Mouse (Mus musculus) testis, postnatal 14 days (tissue): ENCODE results near the gene Map2k7.

ENCODE experiments used
- DNase-seq: peaks from one replicate; pipeline ENCODE4 v3.0.0; 2021; ENCODE audit warnings: low spot score

The Map2k7 gene

DNA sequence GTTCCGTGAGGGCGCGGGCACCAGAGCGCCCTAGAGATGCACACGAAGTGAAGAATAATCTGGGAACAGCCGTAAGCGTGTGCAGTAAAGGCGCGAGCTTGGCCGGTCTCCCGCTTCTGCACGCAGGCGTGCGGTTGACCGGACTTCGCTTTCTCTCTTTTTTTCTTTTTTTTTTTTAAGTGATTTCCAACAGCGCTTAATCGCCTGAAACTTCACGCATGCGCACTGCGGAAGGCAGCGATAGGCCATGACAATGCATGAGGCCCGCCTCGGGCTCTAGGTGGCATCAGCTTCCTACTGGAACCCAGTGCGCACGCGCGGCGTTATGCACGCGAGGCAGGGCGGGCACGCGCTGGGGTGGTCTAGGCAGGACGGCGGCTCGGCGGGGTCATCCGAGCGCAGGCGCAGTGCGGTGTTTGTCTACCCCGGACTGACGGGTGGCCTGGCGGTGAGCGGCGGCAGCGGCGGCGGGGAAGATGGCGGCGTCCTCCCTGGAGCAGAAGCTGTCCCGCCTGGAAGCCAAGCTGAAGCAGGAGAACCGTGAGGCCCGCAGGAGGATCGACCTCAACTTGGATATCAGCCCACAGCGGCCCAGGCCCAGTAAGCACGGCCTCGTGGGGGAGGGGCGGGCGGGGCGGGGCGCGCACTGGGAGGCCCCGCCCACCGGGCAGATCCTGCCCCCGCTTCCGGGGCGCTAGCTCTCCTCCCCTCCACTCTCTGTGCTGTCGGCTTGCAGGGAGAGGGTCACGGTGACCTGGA, at the start of gene Map2k7, which contains the start of gene Gm49320:
TSS of gene Map2k7 (plus strand) at position 307 of the 759 bp plus-strand sequence.
TSS of gene Gm49320 (plus strand) at position 432 of the 759 bp plus-strand sequence.
- DNase-seq, result peak; percentile 100

DNA sequence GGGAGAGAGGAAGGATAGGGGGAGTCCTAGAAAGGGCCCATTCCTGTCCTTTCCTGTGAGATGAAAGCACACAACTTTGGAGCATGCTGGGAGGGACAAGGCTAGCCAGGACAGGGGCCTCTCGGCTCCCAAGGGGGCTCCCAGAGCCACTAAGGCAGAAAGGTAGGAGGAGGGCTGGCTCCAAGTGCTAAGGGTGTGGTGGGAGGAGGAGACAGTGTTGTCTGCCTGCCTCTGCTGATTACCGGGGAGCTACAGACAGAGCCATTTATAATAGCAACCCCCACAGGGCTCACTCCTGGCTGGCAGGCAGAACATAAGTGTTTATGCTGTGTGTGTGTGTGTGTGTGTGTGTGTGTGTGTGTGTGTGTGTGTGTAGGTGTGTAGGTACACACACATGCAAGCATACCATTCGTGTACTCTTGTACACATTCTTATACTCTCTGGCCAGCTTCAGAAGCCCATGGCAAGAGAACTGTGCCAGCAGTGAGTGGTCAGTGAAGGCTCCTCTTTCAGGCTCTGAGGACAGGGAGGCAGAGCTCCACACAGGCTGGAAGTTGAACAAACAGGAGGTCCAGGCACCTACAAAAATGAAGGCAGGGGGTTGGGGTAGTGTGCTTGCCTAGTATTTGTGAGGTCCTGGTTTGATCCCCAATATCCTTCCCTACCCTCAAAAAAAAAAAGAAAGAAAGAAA, 49.4 kb upstream of the Map2k7 start:
- DNase-seq, result no peak

DNA sequence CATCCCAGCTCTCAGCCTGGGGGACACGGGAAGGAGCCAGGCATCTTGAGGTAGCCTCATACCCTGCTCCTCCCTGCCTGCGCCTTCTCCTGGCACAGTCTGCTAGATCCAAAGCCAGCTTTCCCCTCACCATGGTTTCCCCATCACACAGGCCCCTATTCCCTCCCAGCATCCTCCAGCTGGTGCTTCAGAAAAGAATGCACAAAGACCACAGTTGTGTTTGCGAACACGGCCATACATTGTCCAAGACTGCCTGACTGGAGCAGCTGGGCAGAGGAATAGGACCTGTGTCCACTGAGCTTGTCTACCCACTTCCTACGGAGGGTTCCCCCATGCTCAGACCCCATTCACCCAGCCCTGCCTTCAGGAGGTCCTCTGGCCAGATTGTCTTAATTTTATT, 46.2 kb upstream of the Map2k7 start:
- no peak for DNase-seq

DNA sequence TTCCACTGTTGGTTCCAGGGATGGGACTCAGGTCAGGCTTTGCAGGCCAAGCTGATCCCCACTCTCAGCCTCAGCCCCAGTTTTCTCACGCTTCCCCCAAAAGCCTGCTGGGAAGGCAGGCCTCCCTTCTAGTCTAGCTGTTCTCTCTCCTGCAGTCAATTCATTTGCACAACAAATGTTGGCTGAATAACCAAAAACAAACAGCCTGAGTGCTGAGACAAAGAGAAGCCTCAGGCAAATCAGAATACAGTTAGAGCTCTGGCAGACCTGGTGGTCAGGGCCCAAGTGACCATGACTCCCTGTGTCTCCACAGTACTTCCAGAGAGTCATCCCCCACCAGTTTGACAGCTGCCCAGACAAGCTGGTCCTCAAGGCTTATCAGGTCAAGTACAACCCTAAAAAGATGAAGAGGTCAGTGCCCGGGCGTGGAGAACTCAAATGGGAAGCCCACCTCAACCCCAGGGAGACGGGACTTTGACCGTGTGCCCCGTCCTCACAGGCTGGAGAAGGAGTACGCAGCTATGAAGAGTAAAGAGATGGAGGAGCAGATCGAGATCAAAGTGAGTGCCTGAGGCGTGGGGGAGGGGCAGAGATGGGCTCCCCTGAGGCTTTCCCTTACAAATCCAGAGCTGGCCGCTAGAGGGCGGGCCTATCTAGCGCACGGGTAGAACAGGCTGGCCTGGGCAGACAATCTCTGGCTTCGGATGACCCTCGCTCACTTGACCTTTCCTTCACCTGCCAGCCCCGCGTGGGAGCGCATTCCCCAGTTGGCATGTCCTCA, 45.5 kb upstream of the Map2k7 start:
- peak; percentile 75 for DNase-seq

DNA sequence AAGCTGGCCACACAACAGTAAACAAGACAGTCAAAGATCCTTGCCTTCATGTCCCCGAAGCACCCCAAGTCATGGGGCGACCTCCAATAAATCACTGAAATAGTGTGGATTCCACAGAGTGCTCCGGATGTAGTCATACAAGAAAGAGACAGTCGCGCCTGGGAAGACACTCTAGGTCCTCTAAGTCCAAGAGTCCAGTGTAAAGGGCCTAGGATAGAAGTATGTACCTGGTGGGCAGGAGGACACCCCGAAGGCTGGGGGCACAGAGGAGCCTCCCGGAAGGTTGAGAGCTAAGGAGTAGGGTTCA, 45.0 kb upstream of the Map2k7 start:
- DNase-seq, result no peak

DNA sequence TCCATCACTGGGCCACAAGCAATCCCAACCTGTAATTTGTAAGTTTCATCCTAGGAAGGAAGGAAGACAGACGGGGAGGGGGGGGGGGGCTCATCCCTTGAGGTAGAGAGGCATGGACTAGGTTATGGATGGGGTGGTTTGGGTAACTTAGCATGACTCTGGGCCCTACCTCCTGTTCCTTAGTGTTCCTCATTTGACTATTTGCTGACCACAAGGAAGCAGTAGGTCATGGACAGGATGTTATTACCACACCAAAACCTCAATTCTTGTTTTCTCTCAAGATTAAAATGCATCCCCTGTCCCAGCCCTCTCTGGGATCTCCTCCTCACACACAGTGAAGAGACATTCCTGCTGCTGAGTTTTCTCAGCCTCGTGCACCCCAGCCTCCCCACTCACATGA, 37.2 kb upstream of the Map2k7 start:
- no peak for DNase-seq

DNA sequence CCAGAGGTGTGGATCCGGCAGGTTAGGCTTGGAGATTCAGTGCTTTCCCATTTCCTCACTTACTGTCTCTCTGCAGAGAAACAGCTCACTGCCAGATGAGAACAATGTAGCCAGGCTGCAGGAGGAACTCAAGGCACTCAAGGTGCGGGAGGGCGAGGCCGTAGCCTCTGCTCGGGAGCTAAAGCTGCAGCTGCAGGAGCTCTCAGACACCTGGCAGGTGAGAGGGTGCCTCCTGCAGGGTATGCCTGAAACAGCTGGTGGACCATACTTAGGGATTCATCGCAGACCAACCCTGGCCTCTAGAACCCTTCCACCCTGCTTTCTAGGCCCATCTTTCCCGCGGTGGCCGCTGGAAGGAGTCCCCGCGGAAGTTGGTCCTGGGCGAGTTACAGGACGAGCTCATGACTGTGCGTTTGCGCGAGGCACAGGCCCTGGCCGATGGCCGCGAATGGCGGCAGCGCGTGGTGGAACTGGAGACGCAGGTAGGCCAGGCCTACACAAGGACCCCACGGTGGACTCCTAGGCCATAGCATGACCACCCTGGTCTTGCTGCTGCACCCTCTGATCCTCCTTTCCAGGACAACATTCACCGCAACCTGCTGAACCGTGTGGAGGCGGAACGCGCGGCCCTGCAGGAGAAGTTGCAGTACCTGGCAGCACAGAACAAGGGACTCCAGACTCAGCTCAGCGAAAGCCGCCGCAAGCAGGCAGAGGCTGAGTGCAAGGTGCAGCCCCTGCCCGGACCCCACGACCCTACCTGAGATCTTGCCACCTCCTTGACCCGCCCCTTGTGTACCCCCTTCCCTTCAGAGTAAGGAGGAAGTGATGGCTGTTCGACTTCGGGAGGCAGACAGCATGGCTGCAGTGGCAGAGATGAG, 33.1 kb upstream of the Map2k7 start:
- DNase-seq, result peak; percentile 82

DNA sequence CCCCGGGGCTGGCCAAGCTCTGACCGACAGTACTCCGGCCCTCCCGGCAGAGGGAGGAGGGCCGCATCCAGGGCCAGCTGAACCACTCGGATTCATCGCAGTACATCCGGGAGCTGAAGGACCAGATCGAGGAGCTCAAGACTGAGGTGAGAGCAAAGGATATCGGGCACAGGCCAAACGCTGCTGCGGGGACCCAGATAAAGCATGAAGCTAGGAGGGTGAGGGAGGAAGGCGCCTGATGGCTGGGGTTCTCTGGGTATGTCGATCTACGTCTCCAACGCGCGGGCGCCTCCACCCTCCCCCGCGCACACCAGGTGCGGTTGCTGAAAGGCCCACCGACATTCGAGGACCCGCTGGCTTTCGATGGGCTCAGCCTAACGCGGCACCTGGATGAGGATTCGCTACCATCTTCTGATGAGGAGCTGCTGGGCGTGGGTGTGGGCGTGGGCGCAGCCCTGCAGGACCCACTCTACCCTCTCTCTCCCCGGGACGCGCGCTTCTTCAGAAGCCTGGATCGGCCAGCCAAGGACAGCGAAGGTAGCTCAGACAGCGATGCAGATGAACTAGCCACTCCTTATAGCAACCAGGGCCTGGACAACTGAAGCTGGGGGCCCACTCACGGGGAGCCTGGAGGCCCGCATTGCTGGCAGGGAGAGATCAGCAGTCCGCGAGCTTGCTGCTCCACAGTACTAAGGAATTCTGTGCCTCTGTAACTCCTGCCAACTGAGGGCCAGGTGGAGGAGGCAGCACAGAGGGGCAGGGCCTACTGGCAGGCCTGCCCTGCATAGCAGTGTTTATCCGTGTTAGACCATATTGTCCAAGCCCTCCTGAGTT, 32.1 kb upstream of the Map2k7 start:
- no peak for DNase-seq

DNA sequence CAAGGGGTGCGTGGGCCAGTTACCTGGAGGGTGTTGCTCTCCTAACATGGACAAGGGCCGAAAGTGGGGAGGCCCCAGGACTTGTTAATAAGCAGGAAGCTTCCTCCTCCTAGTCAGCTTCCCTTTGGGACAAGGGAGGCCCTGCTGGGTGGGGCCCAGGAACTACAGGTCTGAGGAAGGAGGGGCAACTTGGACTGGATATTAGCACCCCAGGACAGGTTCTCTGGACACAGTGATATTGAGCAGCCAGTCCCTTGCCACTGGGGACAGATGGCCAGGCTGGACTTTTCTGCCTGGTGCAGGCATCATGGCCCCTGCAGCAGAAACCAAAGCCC, 31.6 kb upstream of the Map2k7 start:
- DNase-seq, result no peak

DNA sequence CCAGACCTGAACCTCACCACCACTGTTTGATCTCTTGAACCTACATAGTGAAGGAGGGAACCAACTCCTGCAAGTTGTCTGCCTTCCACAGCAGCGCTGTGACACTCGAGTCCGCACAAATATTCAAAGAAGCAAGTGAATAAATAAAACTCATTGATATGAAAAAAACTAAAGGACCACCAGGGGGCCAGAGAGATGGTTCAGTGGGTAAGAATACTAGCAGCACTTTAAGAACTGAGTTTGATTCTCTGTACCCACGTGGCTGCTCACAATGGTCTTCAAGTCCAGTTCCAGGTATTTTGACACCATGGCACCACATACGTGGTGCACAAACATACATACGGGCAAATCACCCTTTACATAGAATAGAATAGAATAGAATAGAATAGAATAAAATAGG, 27.4 kb upstream of the Map2k7 start:
- no peak for DNase-seq

DNA sequence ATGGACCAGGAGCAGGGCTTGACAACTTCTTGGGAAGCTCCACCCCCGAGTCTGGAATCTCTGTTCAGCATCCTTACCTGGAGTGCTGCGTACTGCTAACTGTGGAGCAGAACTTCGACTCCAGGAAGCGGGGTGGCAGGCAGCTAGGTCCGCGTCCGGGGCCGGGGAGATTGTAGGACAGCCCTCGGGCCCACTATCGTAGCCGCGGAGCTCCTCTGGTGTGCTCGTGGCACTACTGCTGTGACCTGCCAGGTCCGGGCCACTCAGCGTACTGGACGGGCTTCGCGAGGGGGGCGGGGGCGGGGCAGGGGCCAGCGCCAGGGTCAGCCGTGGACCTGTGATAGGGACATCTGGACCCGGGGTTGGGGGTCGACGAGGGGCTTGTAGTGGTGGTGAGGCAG, 25.7 kb upstream of the Map2k7 start:
- DNase-seq, result peak; percentile 23

DNA sequence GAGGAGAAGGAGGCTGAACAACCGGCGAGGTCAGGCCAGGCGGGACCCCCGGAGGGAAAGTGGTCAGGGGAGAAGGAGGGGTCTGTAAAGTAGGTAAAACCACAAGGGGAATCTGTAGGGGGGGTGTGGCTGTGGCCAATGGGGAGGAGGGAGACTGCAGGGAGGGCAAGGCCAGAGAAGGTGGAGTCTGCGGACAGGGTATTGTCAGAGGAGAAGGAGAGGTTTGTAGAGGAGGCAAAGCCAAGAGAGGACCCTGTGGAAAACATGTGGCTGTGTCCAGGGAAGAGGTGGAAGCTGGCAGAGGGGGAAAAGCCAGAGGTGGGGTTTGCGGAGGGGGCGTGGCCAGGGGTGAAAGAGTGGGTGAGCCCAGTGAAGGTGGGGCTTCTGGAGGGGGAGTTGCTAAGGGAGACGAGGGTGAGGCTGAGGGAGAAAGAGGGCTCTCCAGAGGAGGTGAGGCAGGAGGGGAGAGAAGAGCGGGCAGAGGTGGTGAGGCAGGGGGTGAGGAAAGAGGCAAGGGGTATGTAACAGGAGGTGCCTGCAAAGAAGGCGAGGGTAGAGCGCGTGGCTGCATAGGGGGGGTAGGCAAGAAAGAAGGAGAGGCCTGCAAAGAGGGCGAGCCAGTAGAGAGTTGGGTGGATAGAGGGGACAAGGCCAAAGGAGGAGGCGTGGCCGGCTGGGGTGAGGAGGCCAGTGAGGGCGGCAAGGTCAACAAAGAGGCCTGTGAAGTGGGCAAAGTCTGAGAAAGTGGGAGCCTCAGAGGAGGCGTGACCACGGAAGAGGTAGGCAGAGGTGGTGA, 25.1 kb upstream of the Map2k7 start:
- peak; percentile 66 for DNase-seq

DNA sequence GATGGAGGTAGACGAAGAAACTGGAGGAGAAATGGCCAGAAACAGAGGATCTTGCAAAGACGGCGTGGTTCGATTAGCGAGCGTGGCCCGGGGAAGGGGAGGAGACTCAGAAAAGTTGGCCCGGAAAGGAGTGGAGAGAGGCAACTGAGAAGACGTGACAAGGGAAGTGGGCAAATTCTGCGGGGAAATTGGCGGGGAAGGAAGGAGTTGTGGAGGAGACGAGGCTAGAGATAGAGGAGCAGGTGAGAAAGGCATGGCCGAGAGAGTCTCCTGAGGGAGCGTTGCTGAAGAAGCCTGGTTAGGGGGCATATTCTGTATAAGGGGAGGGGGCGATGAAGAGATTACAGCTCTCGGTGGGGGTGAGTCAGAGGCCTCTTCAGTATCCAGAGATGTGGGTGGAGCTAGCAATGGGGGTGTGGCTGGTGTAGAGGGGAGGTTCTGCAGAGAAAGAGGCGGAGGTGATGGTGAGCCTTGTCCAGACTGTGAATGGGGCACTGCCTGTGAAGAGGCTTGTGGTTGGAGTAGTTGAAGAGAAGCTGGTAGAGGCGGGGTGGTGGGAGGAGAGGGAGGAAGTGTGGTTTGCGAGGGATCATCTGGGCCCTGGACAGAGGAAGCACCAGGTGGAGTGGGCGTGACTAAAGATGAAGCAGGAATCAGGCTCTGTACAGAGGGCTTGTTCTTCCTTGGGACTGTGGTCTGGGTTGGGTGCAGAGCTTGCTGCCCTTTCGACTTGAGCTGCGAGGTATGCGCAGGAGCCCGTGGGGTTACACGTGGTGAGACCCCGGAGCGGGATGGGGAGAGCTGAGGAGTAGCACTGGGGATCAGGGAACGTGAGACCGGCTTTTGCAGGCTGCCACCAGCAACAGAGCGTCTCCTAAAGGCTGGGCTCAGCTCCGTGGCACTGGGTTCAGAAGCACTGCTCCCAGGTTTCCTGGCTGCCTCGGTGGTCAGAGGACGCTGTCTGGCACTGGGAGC, 24.2 kb upstream of the Map2k7 start:
- peak; percentile 46 for DNase-seq

DNA sequence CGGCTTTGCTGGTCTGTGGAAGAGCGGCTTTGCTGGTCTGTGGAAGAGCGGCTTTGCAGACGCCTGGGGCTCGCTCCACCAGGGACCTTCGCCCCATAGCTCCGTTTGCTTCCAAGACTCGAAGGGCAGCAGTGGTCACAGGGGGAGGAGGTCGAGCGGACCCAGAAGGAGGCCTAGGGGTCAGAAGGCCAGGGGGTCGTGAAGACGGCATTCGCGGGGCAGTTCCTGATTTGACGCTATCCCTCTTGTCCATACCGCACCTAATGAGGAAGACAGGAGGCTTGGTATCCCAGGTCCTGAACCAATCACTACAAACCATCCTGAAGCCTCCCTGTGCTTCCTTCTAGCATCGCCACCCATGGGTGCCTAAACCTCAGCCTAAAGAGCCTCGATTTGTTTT, 22.2 kb upstream of the Map2k7 start:
- no peak for DNase-seq

DNA sequence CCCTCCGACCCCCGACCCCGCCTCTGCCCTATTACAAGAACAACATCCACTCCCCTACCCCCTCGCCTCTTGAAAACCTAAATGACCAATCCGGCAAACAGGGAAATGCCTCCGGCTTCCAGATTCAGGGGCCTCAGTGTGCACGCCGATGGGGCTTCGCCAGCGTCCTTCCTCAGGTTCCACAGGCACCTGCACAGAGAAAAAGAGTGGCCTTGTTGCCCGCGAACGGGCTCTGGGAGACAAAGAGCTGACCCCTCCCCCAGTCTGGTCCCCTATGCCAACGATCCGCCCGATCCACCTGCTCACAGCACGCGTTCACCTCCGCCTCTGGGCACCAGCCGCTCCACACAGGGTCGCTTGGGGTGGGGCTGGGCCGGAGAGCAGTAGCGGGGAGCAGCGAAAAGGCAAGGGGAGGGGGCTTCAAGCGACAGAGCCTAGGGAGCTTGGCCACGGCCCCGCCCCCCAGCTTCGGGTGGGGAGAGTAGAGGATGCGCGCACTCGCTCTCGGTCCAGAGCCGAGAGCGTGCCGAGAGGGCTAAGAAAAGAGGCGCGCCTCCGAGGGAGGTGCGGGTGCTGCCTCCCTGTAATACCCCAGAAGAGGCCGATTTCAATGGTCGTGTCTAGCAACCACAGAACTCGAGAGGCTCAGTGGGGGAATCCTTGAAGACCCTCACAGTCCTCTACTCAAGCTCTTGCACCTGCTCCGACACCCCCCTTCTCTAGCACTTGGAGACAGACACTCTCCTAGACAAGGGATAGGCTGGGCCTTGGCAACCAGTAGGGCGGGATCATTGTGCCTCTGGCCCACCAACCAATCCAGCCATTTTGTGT, 21.5 kb upstream of the Map2k7 start, which contains the start of gene Prr36:
TSS of gene Prr36 (minus strand) at position 669 of the 831 bp plus-strand sequence.
- DNase-seq, result peak; percentile 18

DNA sequence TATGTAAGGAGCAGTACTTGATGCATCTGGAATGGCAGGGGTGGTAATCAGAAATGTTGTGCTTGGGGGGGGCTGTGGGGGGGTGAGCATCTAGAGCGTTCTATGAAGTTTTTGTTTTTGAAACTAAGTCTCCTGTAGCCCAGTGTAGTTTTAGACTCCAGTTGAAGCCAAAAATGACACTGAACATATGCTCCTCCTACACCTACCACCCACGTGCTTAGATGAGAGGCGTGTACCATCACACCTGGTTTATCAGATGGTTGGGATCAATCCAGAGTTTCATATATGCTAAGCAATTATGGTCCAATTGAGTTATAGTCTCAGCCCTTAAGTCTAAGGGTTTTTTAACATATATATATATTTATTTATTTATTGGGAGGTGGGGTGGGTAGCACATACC, 18.9 kb upstream of the Map2k7 start:
- no peak for DNase-seq

DNA sequence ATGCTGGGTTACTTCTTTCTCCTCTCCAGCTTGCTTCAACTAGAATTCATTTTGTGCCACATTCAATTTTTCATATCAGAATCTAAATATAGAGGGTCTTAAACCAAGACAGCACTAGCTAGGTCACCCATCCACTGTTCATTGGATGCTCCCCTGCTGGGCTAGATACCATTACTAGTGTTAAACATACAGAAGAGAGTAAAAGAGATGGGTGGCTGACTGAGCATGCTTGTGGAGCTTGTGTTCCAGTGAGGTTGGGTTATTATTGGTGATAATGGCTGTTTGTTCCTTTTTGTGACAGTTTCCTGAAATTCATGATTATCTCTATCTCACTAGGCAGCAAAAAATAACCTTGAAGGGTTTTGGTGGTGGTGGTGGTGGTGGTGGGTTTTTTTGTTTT, 16.5 kb upstream of the Map2k7 start:
- no peak for DNase-seq

DNA sequence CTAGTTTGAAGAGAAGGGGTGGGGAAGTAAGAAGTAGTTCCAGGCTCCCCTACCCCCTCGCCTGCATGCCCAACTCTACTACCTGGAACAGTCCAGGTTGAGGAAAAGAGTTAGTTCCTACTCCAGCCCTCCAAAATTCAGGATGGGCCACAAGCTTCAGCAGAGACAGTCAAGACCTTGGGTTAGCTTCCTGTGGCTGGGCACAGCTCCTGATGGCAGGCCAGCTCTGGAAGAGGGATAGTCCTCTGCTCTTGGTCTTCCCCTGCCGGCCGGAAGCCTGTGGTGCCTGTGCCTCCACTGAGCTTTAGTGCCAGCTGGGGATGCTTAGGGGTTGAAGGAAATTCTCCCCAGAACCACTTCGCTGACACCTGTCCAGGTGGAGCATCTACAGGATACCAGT, 12.2 kb upstream of the Map2k7 start:
- DNase-seq, result no peak
